Mouse (Mus musculus) ES-Bruce4 (cell line): ENCODE results near the gene Ccdc69.

ENCODE experiments used
- CTCF ChIP-seq: IDR thresholded peaks from one replicate; pipeline ENCODE4 v1.8.1; 2011; ENCODE audit warnings: low read depth, low read length
- EP300 ChIP-seq: IDR thresholded peaks from 2 replicates; pipeline ENCODE4 v1.6.1; 2011; ENCODE audit warnings: low read depth, low read length; ENCODE audit not compliant: insufficient read depth
- POLR2A ChIP-seq: IDR thresholded peaks from one replicate; pipeline ENCODE4 v1.8.1; 2011; ENCODE audit warnings: low read length; ENCODE audit not compliant: insufficient read depth

DNA sequence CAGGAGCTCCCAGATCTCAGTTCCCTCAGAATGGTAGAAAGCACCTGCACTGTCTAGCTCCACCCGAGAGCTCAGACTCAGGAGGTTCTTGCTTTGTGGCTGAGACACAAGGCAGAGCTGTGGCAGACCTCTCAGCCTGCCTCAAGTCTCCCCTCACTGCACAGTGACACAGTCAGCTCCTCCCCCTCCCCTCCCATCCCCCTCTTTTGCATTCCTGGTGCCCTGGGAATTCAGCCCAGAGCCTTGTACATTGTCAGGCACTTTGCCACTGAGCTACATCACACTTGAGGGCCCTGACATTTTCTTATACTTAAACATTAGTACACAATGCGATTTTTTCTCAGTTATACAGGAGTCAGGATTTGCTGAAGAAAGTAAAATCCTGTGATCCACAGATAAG is 8.9 kb downstream of the Ccdc69 start:
- no peak for TF ChIP-seq CTCF
- TF ChIP-seq EP300 = no peak
- no peak for TF ChIP-seq POLR2A
